Mouse (Mus musculus) A20 (cell line): Measurements from ENCODE around the gene Tmem204.
"Not testable (repeated sequence)": the region's sequence is repeated elsewhere in the genome, so short reads cannot be mapped to it uniquely, and the experiment has no call there.

Source experiments
- DNase-seq: peaks from one replicate; pipeline ENCODE4 v3.0.0-alpha.2; 2011; ENCODE audit warnings: low read depth, low spot score

The Tmem204 gene

GRCm38 (mm10) chr17:25083444-25083931 is at the start of gene Tmem204:
TSS of gene Tmem204 (minus strand) at chr17:25083591.
- DNase-seq = no peak

- no peak for DNase-seq
These were observed 46.7 kb upstream of the Tmem204 start for GRCm38 (mm10) chr17:25130060-25130459.

GRCm38 (mm10) chr17:25127681-25128080 is 44.3 kb upstream of the Tmem204 start:
- no peak for DNase-seq

GRCm38 (mm10) chr17:25127079-25127478 is 43.7 kb upstream of the Tmem204 start:
- DNase-seq = no peak

- not testable (repeated sequence) for DNase-seq
These were observed 42.2 kb upstream of the Tmem204 start for GRCm38 (mm10) chr17:25125442-25126060.

- peak; percentile 42 for DNase-seq
These were observed 40.6 kb upstream of the Tmem204 start for GRCm38 (mm10) chr17:25123979-25124378.

- no peak for DNase-seq
These were observed 37.0 kb upstream of the Tmem204 start, which contains the start of gene Ptx4 for GRCm38 (mm10) chr17:25120406-25120805. TSS of gene Ptx4 (plus strand) at chr17:25120760.

GRCm38 (mm10) chr17:25117263-25117662 is 33.9 kb upstream of the Tmem204 start:
- peak; percentile 67 for DNase-seq

GRCm38 (mm10) chr17:25115664-25116432 is 32.5 kb upstream of the Tmem204 start, which contains the start of gene Telo2:
TSS of gene Telo2 (minus strand) at chr17:25115967.
- peak; percentile 94 for DNase-seq

GRCm38 (mm10) chr17:25114908-25115645 is 31.7 kb upstream of the Tmem204 start:
- DNase-seq = no peak

GRCm38 (mm10) chr17:25112423-25112810 is 29.0 kb upstream of the Tmem204 start:
- DNase-seq = no peak

GRCm38 (mm10) chr17:25111739-25112422 is 28.5 kb upstream of the Tmem204 start:
- no peak for DNase-seq

- DNase-seq = no peak
These were observed 27.8 kb upstream of the Tmem204 start for GRCm38 (mm10) chr17:25111220-25111619.

GRCm38 (mm10) chr17:25110590-25110989 is 27.2 kb upstream of the Tmem204 start:
- no peak for DNase-seq

- no peak for DNase-seq
These were observed 26.2 kb upstream of the Tmem204 start for GRCm38 (mm10) chr17:25109578-25109977.

- no peak for DNase-seq
These were observed 24.4 kb upstream of the Tmem204 start for GRCm38 (mm10) chr17:25107786-25108185.

- DNase-seq = no peak
These were observed 17.9 kb upstream of the Tmem204 start for GRCm38 (mm10) chr17:25101338-25101737.

- no peak for DNase-seq
These were observed 16.7 kb upstream of the Tmem204 start for GRCm38 (mm10) chr17:25100052-25100451.

GRCm38 (mm10) chr17:25096221-25096620 is 12.8 kb upstream of the Tmem204 start:
- no peak for DNase-seq

- DNase-seq = no peak
These were observed 7.1 kb upstream of the Tmem204 start for GRCm38 (mm10) chr17:25090450-25090849.

GRCm38 (mm10) chr17:25089158-25089557 is 5.8 kb upstream of the Tmem204 start:
- no peak for DNase-seq
